Mouse (Mus musculus) stomach, embryonic 14.5 days (tissue): ENCODE data around the gene Arhgef16. TPM values are rescaled to one million over a fixed set of nuclear protein-coding genes. Genes with fewer than 3 reads are reported as not detected.

Experiments used
- ATAC-seq: fragments of 200-750 bp; cut with Nextera tagmentation; 2 replicates; pipeline ENCODE4 v1.8.0; 2017; ENCODE audit warnings: low read depth, moderate TSS enrichment; ENCODE audit not compliant: insufficient number of reproducible peaks, insufficient read depth, low FRiP score
- H3K27ac ChIP-seq: fragments of 300-500 bp; sonication (generic); 2 replicates; pipeline ENCODE4 v1.5.1; 2014; ENCODE audit warnings: mild to moderate bottlenecking, low read length, moderate library complexity, mixed read lengths
- H3K27me3 ChIP-seq: fragments of 300-500 bp; sonication (generic); 2 replicates; pipeline ENCODE4 v1.6.1; 2014; ENCODE audit warnings: low read length, control low read depth, mixed read lengths; ENCODE audit not compliant: control insufficient read depth, insufficient read depth
- H3K36me3 ChIP-seq: fragments of 300-500 bp; sonication (generic); 2 replicates; pipeline ENCODE4 v1.6.1; 2014; ENCODE audit warnings: mild to moderate bottlenecking, control low read depth, low read length, moderate library complexity, mixed read lengths; ENCODE audit not compliant: control insufficient read depth, insufficient read depth
- H3K4me1 ChIP-seq: fragments of 300-500 bp; sonication (generic); 2 replicates; pipeline ENCODE4 v1.6.1; 2014; ENCODE audit warnings: low read length, control low read depth, mixed read lengths; ENCODE audit not compliant: control insufficient read depth, insufficient read depth
- H3K4me2 ChIP-seq: fragments of 300-500 bp; sonication (generic); replicated peaks from 2 replicates; pipeline ENCODE4 v1.6.1; 2014; ENCODE audit warnings: low read depth, low read length, control low read depth
- H3K4me3 ChIP-seq: fragments of 300-500 bp; sonication (generic); 2 replicates; pipeline ENCODE4 v1.5.1; 2014; ENCODE audit warnings: low read depth, low read length, control low read depth
- H3K9ac ChIP-seq: fragments of 300-500 bp; sonication (generic); replicated peaks from 2 replicates; pipeline ENCODE4 v1.6.1; 2014; ENCODE audit warnings: low read depth, mild to moderate bottlenecking, control low read depth, low read length, moderate library complexity, mixed read lengths
- H3K9me3 ChIP-seq: fragments of 300-500 bp; sonication (generic); 2 replicates; pipeline ENCODE4 v1.6.1; 2016; ENCODE audit warnings: low read depth, low read length, control low read depth; ENCODE audit not compliant: control insufficient read depth
- WGBS: fragments of 180-500 bp; shearing (Covaris S2); extraction: QIAGEN DNeasy Blood & Tissue Kit; methylation state at CpG from one replicate; pipeline ENCODE4 v1.1.7; 2014; 5-methylcytosine and 5-hydroxymethylcytosine counted together
- polyA plus RNA-seq: library from polyadenylated mRNA; unstranded; fragments of >200 nt; fragmentation: Nextera tagmentation; extraction: Ambion mirVana; gene quantifications from 2 replicates; pipeline ENCODE4 v1.2.1, GENCODE M21; 2014

The Arhgef16 gene
- polyA plus RNA-seq = 23.7 and 25.7 TPM in 2 replicates

DNA sequence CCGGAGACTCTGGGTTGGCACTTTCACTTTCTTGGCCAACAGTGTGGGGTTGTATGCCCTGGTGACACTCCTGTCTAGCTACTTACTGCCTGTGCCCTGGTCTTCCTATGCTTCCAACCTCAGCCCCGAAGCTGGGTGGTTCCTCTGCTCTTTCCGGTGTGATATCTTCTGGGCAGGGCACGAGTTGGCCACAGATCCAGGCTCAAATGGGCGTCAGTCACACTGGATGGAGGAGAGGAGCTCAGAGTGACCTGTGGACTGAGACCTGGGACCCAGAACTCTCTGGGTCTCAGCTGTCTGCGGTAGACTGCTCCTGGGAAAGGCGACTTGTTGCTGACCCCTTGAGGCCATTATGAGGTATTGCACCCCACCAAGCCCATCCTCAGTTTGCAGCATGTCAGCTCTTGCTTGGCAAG is at the start of gene Arhgef16:
Gene Arhgef16 (minus strand): TSS at position 211 of the 416 bp plus-strand sequence.
- peak within 1 kb of the TSS; percentile 83; the same call in 1 of the 2 replicates for H3K4me2 ChIP-seq
- 0 out of 2 replicates have a peak, but pooled peaks cover 4% of the 10 kb centered on the region for H3K4me1 ChIP-seq
- ATAC-seq = no peak
- no peak within 1 kb of the TSS for H3K9ac ChIP-seq
- no peaks in the 10 kb centered on the region for H3K36me3 ChIP-seq
- 0 out of 2 replicates have a peak, but pooled peaks cover 5% of the 10 kb centered on the region for H3K27me3 ChIP-seq
- WGBS = 21% methylated on average over 7 of the region's 7 CpGs
- H3K4me3 ChIP-seq = no peak within 1 kb of the TSS
- H3K9me3 ChIP-seq = no peaks in the 10 kb centered on the region
- H3K27ac ChIP-seq = no peak within 1 kb of the TSS

DNA sequence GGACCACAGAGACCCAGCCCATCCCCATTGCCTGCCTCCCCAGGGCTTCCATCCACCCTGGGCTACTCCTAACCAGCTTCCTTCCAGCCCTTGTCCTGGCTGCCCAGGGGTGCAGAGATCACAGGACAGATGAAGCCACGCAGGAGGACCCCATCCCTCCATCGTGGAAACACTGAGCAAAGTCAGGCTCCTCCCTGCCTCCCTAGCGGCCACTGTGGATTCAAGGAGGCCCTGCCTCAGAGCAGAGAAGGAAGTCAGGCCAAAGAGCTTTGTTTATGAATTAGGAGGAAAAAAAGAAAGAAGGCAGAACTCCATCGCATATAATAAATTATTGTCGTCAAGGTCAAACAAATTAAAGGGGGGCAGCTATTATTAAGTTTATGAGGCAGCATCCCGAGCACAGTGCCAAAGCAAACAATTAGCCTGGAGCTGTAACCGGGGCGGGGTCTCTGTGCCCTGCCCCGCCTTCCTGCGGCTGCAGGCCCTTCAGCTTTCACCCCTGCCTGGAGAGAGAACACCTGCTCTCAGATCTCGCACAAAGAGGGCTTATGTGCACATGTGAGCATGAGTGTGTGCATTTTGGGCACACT is 46.8 kb upstream of the Arhgef16 start:
- H3K27ac ChIP-seq = peak overlapping the region; percentile 33; the same call in 1 of the 2 replicates
- no peak overlapping the region for H3K9ac ChIP-seq

DNA sequence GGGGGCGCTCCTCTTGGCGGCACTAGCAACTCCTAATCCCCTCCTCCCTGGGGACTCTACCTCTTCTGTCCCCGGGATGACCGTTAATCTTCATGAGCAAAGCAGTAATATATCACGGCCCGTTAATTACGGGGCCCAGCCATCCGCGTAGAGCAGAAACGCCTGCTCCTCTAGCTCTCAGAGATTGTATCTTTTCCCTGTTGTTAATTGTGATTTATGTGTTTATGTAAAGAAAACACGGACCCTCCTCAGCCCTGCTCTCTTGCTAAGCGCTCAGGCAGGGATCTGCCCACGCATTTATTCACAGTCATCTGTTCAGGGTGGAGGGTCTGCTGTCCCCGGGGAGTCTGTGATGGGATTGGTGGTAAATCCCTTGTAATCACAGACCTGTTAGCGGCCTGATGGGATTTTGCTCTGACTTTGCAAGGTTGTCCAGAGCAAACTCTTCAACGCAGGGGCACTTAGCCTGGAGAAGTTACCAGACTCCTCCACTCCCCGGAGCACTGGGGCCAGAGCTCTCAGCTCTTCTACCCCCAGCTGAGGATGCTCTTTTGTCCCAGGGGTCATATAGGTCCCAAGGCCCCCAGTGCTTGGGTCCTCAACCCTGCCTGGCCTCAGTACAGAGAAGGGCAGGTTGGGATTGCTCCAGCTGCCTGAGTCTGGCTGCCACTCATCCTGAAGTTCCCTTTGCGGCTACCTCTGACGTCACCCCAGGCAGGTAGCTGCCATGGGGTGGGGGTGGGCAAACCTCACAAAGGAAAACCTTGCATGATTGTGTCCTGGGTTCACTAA is 45.5 kb upstream of the Arhgef16 start:
- 29% methylated on average over 19 of the region's 19 CpGs for WGBS
- peak overlapping the region; percentile 27; the same call in 1 of the 2 replicates for H3K27ac ChIP-seq

More for the DNA sequence above, 46.8 kb upstream of the Arhgef16 start:
- ATAC-seq = peak; percentile 79
- WGBS = 9% methylated on average over 11 of the region's 11 CpGs
- no peak overlapping the region for H3K4me3 ChIP-seq
- no peaks in the 10 kb centered on the region for H3K27me3 ChIP-seq
- H3K4me1 ChIP-seq = peaks cover 20% of the 10 kb centered on the region
- H3K4me2 ChIP-seq = no peak overlapping the region
- H3K9me3 ChIP-seq = no peaks in the 10 kb centered on the region
- H3K36me3 ChIP-seq = no peaks in the 10 kb centered on the region

GRCm38 (mm10) chr4:154336650-154337049 is 35.2 kb upstream of the Arhgef16 start:
- no peaks in the 10 kb centered on the region for H3K9me3 ChIP-seq
- H3K4me2 ChIP-seq = no peak overlapping the region
- ATAC-seq = 0 out of 2 replicates have a peak, but pooled peaks have one; percentile 23
- no peaks in the 10 kb centered on the region for H3K36me3 ChIP-seq
- peaks cover 18% of the 10 kb centered on the region; the same call in 1 of the 2 replicates for H3K4me1 ChIP-seq
- H3K27me3 ChIP-seq = no peaks in the 10 kb centered on the region
- WGBS = 24% methylated on average over 10 of the region's 10 CpGs
- no peak overlapping the region for H3K9ac ChIP-seq
- no peak overlapping the region for H3K4me3 ChIP-seq
- peak overlapping the region; percentile 52; the same call in 1 of the 2 replicates for H3K27ac ChIP-seq

More for the DNA sequence above, 45.5 kb upstream of the Arhgef16 start:
- ATAC-seq = no peak
- no peak overlapping the region for H3K4me2 ChIP-seq
- H3K9me3 ChIP-seq = no peaks in the 10 kb centered on the region
- H3K4me3 ChIP-seq = no peak overlapping the region
- H3K9ac ChIP-seq = no peak overlapping the region
- no peaks in the 10 kb centered on the region for H3K36me3 ChIP-seq
- H3K27me3 ChIP-seq = no peaks in the 10 kb centered on the region
- H3K4me1 ChIP-seq = peaks cover 18% of the 10 kb centered on the region

DNA sequence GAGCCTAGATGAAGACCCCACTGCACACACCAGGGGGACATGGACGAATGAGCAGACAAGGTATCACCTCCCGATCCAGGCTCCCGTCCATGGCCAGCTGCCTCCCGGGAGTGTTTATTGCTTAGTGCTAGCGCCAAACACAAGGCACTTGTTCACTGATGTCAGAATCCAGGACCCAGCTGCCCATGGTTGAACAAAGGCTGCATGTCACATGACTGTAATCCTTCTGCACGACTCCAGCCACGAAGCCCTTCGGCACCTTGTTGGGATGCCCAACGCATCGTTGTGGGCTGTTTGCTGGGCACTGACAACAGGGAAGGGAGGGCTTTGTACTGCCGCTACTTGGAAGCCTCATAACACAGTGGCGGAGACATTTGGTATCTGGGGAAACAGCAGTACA is 34.3 kb upstream of the Arhgef16 start, which contains the start of gene B230104I21Rik:
Gene B230104I21Rik (plus strand): TSS at position 367 of the 400 bp plus-strand sequence.
- H3K9ac ChIP-seq = no peak within 1 kb of the TSS; the same call in 1 of the 2 replicates
- H3K4me2 ChIP-seq = peak within 1 kb of the TSS; percentile 26
- H3K9me3 ChIP-seq = no peaks in the 10 kb centered on the region
- peak within 1 kb of the TSS; percentile 52; the same call in 1 of the 2 replicates for H3K27ac ChIP-seq
- peak within 1 kb of the TSS; percentile 11; the same call in 1 of the 2 replicates for H3K4me3 ChIP-seq
- ATAC-seq = no peak
- H3K27me3 ChIP-seq = no peaks in the 10 kb centered on the region
- 73% methylated on average over 12 of the region's 12 CpGs for WGBS
- no peaks in the 10 kb centered on the region for H3K36me3 ChIP-seq
- H3K4me1 ChIP-seq = peaks cover 22% of the 10 kb centered on the region; the same call in 1 of the 2 replicates

DNA sequence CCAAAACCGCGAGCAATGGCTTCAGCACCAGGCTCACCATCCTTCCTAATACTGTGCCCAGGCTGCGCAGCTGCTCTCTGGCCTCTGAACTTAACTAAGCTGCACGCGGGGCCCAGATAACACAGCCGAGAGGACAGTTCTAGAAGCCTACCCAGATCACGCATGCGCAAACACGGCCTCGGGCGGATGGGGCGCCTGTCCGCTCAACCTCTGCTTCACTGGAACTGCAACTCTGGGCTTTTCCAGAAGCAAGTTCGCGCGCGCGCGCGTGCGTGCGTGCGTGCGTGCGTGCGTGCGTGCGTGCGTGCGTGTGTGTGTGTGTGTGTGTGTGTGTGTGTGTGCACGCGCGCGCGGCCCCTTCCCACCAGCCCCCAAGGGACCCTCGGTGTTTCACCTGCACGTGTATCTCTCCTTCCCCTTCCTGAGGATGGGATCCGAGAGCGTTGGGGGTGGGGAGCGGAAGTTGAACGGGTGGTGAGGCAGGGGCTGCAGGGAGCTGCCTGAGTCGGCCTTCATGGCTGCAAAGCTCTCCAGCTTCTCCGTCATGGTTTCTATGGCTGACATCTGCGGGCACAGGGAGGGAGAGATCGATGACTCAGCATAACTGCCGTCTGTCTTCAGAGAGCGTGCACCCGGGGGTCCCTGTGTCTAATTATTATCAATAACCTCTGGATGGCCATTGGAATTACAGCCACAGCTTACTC is 33.4 kb upstream of the Arhgef16 start:
- peak overlapping the region; percentile 18; the same call in 1 of the 2 replicates for H3K9ac ChIP-seq
- H3K4me1 ChIP-seq = peaks cover 22% of the 10 kb centered on the region; the same call in 1 of the 2 replicates
- no peaks in the 10 kb centered on the region for H3K27me3 ChIP-seq
- peak overlapping the region; percentile 11; the same call in 1 of the 2 replicates for H3K4me3 ChIP-seq
- 56% methylated on average over 48 of the region's 48 CpGs for WGBS
- H3K9me3 ChIP-seq = no peaks in the 10 kb centered on the region
- H3K36me3 ChIP-seq = no peaks in the 10 kb centered on the region
- H3K4me2 ChIP-seq = peak overlapping the region; percentile 26
- no peak overlapping the region; the same call in 1 of the 2 replicates for H3K27ac ChIP-seq
- peak; percentile 11; the same call in 1 of the 2 replicates for ATAC-seq

DNA sequence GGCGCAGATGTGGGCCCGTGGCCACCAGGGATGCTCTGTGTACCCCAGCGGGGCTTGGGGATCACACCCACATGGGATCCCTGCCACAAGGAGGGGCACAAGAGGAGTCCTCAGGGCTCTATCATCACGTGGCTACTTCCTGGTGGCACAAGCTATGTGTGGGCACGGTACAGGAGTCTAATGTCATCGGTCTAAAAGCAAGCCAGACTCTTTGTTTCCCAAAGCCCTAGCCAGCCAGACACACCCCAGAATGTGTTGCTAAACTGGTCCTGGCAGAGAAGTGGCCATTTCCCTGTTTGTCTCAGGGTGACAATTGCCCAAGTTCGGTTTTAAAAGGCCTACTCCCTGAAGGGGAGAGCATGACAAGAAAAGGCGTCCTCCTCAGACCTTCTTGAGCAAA is 31.8 kb upstream of the Arhgef16 start:
- H3K9me3 ChIP-seq = no peaks in the 10 kb centered on the region
- ATAC-seq = no peak
- peaks cover 22% of the 10 kb centered on the region; the same call in 1 of the 2 replicates for H3K4me1 ChIP-seq
- H3K4me2 ChIP-seq = no peak overlapping the region
- H3K27me3 ChIP-seq = no peaks in the 10 kb centered on the region
- H3K27ac ChIP-seq = no peak overlapping the region
- H3K36me3 ChIP-seq = no peaks in the 10 kb centered on the region
- H3K9ac ChIP-seq = no peak overlapping the region
- WGBS = 67% methylated on average over 8 of the region's 8 CpGs
- no peak overlapping the region for H3K4me3 ChIP-seq

GRCm38 (mm10) chr4:154331271-154331670 is 29.8 kb upstream of the Arhgef16 start:
- Histone ChIP-seq H3K27me3 (no peaks in the 10 kb centered on the region), H3K4me1 (peaks cover 15% of the 10 kb centered on the region; the same call in 1 of the 2 replicates), H3K4me2 (no peak overlapping the region), H3K36me3 (no peaks in the 10 kb centered on the region; the same call in 1 of the 2 replicates), H3K9ac (no peak overlapping the region), H3K4me3 (no peak overlapping the region), H3K9me3 (no peaks in the 10 kb centered on the region), H3K27ac (no peak overlapping the region)
- ATAC-seq = no peak
- 38% methylated on average over 12 of the region's 12 CpGs for WGBS
